Mouse (Mus musculus) intestine, postnatal 0 days (tissue): ENCODE measurements around the gene Mboat2. TPM values are rescaled to one million over a fixed set of nuclear protein-coding genes. Genes with fewer than 3 reads are reported as not detected.

Experiments used
- ATAC-seq: fragments of 200-750 bp; cut with Nextera tagmentation; 2 replicates; pipeline ENCODE4 v1.8.0; 2017; ENCODE audit warnings: mild to moderate bottlenecking, moderate TSS enrichment, moderate library complexity
- H3K27ac ChIP-seq: fragments of 300-500 bp; sonication (generic); 2 replicates; pipeline ENCODE4 v1.5.1; 2014; ENCODE audit warnings: mild to moderate bottlenecking, low read depth, low read length, moderate library complexity
- H3K27me3 ChIP-seq: fragments of 300-500 bp; sonication (generic); replicated peaks from 2 replicates; pipeline ENCODE4 v1.6.1; 2014; ENCODE audit warnings: low read length, mixed read lengths; ENCODE audit not compliant: control insufficient read depth, insufficient read depth
- H3K36me3 ChIP-seq: fragments of 300-500 bp; sonication (generic); 2 replicates; pipeline ENCODE4 v1.6.1; 2014; ENCODE audit warnings: mild to moderate bottlenecking, moderate library complexity; ENCODE audit not compliant: control insufficient read depth, insufficient read depth
- H3K4me1 ChIP-seq: fragments of 300-500 bp; sonication (generic); replicated peaks from 2 replicates; pipeline ENCODE4 v1.6.1; 2014; ENCODE audit warnings: antibody characterized with exemption, low read length, mixed read lengths; ENCODE audit not compliant: control insufficient read depth, insufficient read depth
- H3K4me2 ChIP-seq: fragments of 300-500 bp; sonication (generic); replicated peaks from 2 replicates; pipeline ENCODE4 v1.6.1; 2014; ENCODE audit warnings: low read depth, mild to moderate bottlenecking, moderate library complexity
- H3K4me3 ChIP-seq: fragments of 300-500 bp; sonication (generic); 2 replicates; pipeline ENCODE4 v1.5.1; 2014; ENCODE audit warnings: low read depth, low read length
- H3K9ac ChIP-seq: fragments of 300-500 bp; sonication (generic); 2 replicates; pipeline ENCODE4 v1.6.1; 2014; ENCODE audit warnings: mild to moderate bottlenecking, low read depth, low read length
- H3K9me3 ChIP-seq: fragments of 300-500 bp; sonication (generic); 2 replicates; pipeline ENCODE4 v1.6.1; 2016; ENCODE audit warnings: mixed run types; ENCODE audit not compliant: control insufficient read depth
- CTCF ChIP-seq: sonication (generic); IDR thresholded peaks from 2 replicates; pipeline ENCODE4 v1.5.1; 2016; ENCODE audit warnings: low read depth, mild to moderate bottlenecking, control low read depth, antibody characterized with exemption, moderate library complexity
- WGBS: fragments of 180-500 bp; shearing (Covaris S2); extraction: QIAGEN DNeasy Blood & Tissue Kit; methylation state at CpG from one replicate; pipeline ENCODE4 v1.1.7; 2014; 5-methylcytosine and 5-hydroxymethylcytosine counted together
- polyA plus RNA-seq: library from polyadenylated mRNA; unstranded; fragments of >200 nt; fragmentation: Nextera tagmentation; extraction: Ambion mirVana; gene quantifications from 2 replicates; pipeline ENCODE4 v1.2.1, GENCODE M21; 2015

Gene Mboat2
- polyA plus RNA-seq, 1 experiment from 2014 or later: 8.1 TPM

DNA sequence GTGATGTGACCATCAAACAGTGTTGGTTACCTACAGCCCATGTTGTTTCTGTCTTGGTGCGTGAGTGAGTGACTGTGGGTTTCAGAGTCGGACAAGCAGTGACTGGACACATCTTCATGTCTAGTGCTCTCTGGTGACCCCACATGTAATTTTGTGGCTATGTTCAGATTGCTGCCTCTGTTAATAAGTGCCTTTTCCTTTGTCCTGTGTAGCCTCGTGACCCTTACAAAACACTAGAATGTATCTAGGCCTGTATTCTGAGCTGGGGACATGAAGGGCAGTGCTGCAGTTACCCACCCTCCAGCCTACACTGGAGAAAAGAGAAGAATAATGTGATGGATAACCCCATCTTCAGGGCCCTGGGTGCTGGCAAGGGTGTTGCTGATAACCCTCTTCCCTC, 127.8 kb downstream of the Mboat2 start:
- no peak for TF ChIP-seq CTCF
- H3K4me2 ChIP-seq: no peak overlapping the region
- no peak overlapping the region for H3K4me3 ChIP-seq
- H3K9me3 ChIP-seq: no peaks in the 10 kb centered on the region
- ATAC-seq: no peak
- 0 out of 2 replicates have a peak, but pooled peaks cover 4% of the 10 kb centered on the region for H3K36me3 ChIP-seq
- H3K27ac ChIP-seq: no peak overlapping the region
- no peaks in the 10 kb centered on the region for H3K27me3 ChIP-seq
- H3K9ac ChIP-seq: no peak overlapping the region
- no peaks in the 10 kb centered on the region for H3K4me1 ChIP-seq
- WGBS: 92% methylated on average over 3 of the region's 3 CpGs

GRCm38 (mm10) chr12:24961821-24962220, 131.1 kb downstream of the Mboat2 start:
- H3K4me1 ChIP-seq: no peaks in the 10 kb centered on the region
- no peak for ATAC-seq
- no peaks in the 10 kb centered on the region for H3K27me3 ChIP-seq
- 0 out of 2 replicates have a peak, but pooled peaks cover 3% of the 10 kb centered on the region for H3K9me3 ChIP-seq
- no peak overlapping the region for H3K4me2 ChIP-seq
- no peak overlapping the region for H3K27ac ChIP-seq
- 84% methylated on average over 7 of the region's 7 CpGs for WGBS
- no peak overlapping the region for H3K4me3 ChIP-seq
- no peaks in the 10 kb centered on the region for H3K36me3 ChIP-seq
- no peak for TF ChIP-seq CTCF
- no peak overlapping the region for H3K9ac ChIP-seq

DNA sequence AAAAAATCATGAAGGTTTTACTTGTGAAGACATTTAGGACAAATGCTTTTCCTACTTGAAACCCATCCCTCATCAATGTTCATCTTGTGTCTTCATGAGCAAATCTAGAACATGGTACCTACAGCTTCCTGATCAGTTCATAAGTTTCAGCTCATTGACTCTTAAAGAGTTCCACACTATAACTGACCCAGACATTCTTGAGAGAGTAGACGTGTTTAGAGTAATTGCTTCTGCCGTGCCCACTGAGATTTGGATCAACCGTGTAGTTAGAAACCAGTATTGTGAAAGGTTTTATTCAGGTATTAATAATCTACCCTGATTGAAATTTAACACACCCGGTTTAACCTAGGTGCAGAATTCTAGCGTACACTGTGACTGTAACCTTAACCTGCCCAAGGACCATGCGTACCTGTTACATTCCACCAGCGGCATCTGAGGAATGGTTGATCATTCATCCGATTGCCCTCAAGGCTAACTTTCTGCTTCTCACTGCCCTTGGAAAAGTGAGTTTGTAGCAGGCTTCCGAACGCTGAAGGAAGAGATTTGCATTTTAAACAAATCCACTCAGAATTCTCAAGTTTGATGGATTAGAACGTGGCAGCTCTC, 131.8 kb downstream of the Mboat2 start:
- Histone ChIP-seq H3K4me3 (no peak overlapping the region), H3K9ac (no peak overlapping the region), H3K36me3 (no peaks in the 10 kb centered on the region), H3K4me1 (no peaks in the 10 kb centered on the region), H3K27ac (no peak overlapping the region), H3K9me3 (0 out of 2 replicates have a peak, but pooled peaks cover 3% of the 10 kb centered on the region), H3K27me3 (no peaks in the 10 kb centered on the region), H3K4me2 (no peak overlapping the region)
- TF ChIP-seq CTCF: no peak
- WGBS: 83% methylated on average over 11 of the region's 11 CpGs
- ATAC-seq: no peak

- WGBS: 76% methylated on average over 13 of the region's 13 CpGs
Observed at GRCm38 (mm10) chr12:24963393-24964022, 132.8 kb downstream of the Mboat2 start.

GRCm38 (mm10) chr12:24965406-24965805, 134.7 kb downstream of the Mboat2 start:
- no peak for TF ChIP-seq CTCF
- Histone ChIP-seq H3K4me2 (no peak overlapping the region), H3K9ac (no peak overlapping the region), H3K4me1 (no peaks in the 10 kb centered on the region), H3K27me3 (no peaks in the 10 kb centered on the region), H3K4me3 (no peak overlapping the region), H3K36me3 (no peaks in the 10 kb centered on the region), H3K9me3 (0 out of 2 replicates have a peak, but pooled peaks cover 3% of the 10 kb centered on the region), H3K27ac (no peak overlapping the region)
- 78% methylated on average over 6 of the region's 6 CpGs for WGBS
- ATAC-seq: no peak

More at GRCm38 (mm10) chr12:24963393-24964022, 132.8 kb downstream of the Mboat2 start:
- ATAC-seq: no peak
- Histone ChIP-seq H3K27me3 (no peaks in the 10 kb centered on the region), H3K4me3 (no peak overlapping the region), H3K9me3 (0 out of 2 replicates have a peak, but pooled peaks cover 3% of the 10 kb centered on the region), H3K4me2 (no peak overlapping the region), H3K4me1 (no peaks in the 10 kb centered on the region), H3K36me3 (no peaks in the 10 kb centered on the region), H3K9ac (no peak overlapping the region), H3K27ac (no peak overlapping the region)
- no peak for TF ChIP-seq CTCF

- Histone ChIP-seq H3K9ac (no peak overlapping the region), H3K36me3 (no peaks in the 10 kb centered on the region), H3K27ac (no peak overlapping the region), H3K27me3 (no peaks in the 10 kb centered on the region), H3K4me2 (no peak overlapping the region), H3K4me3 (no peak overlapping the region), H3K4me1 (no peaks in the 10 kb centered on the region), H3K9me3 (0 out of 2 replicates have a peak, but pooled peaks cover 3% of the 10 kb centered on the region)
- no peak for TF ChIP-seq CTCF
- no peak for ATAC-seq
- WGBS: 79% methylated on average over 2 of the region's 2 CpGs
Observed at GRCm38 (mm10) chr12:24966046-24966445, 135.4 kb downstream of the Mboat2 start.
